Mouse (Mus musculus): ENCODE results near the gene Krit1.
"Not testable (repeated sequence)": the region's sequence is repeated elsewhere in the genome, so short reads cannot be mapped to it uniquely, and the experiment has no call there.

The Krit1 gene

DNA sequence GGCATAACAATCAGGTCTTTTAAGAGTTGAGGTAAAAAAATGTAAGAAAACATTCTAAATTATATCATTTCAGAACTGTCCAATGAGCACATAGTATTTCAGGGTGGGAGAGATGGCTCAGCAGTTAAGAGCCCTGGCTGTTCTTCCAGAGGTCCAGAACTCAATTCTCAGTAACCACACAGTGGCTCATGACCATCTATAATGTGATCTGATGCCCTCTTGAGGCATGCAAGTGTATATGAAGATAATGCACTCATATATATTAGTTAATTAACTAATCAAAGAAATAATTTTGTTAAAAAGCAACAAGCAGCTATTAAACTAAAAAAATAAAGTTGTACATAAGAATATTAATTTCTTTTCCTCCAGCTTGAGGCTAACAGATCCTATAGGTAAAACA, 86.2 kb downstream of the Krit1 start:
- DNase-seq = no peak

GRCm38 (mm10) chr5:3893459-3894293, 90.7 kb downstream of the Krit1 start, which contains the start of gene Mterf1a:
Mterf1a (minus strand) TSS chr5:3893933.
- DNase-seq = peak; percentile 32 to 47

- DNase-seq = not testable (repeated sequence)
These were observed 91.3 kb downstream of the Krit1 start for GRCm38 (mm10) chr5:3894294-3894619.

Measured in kidney, adult 8-10 months (tissue).